Mouse (Mus musculus): ENCODE results near the gene Slc16a5.

DNA sequence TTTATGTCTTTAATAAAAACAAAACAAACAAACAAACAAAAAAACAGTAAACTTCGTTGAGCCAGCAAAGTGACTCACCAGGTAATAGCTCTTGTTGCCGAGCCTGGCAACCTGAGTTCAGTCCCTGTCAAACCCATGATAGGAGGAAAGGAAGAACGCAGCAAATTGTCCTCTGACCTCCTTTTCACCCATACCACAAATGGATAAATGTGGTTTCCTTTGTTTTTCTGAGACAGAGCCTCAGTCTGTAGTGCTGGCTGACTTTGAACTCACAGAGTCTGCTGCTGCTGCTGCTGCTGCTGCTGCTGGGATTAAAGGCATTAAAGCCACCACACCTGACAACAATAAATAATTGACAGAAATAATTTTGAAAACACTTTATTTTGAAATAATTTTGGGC lies 39.2 kb upstream of the Slc16a5 start:
- no peak for TF ChIP-seq POLR2A (IDR thresholded peaks at IDR 0.05; ENCODE audit: insufficient read length, low read depth)
- TF ChIP-seq USF1 (IDR thresholded peaks at IDR 0.05; ENCODE audit: low read depth) = no peak

All from myocyte (in vitro differentiated cells).